Mouse (Mus musculus) layer of hippocampus, postnatal 10 days (tissue): ENCODE data around the gene Gm20479. TPM values are rescaled to one million over a fixed set of nuclear protein-coding genes. Genes with fewer than 3 reads are reported as not detected.

Experiments
- DNase-seq, 2 experiments: peaks; one replicate each; pipeline ENCODE4 v3.0.0; 2021; ENCODE audit warnings: low spot score in 2 of 2
- total RNA-seq, 2 experiments: library from RNA; stranded (reverse); gene quantifications; 2 replicates each; pipeline ENCODE4 v1.2.3; 2021

Gene Gm20479
- total RNA-seq, 2 experiments from 2014 or later, result not detected

DNA sequence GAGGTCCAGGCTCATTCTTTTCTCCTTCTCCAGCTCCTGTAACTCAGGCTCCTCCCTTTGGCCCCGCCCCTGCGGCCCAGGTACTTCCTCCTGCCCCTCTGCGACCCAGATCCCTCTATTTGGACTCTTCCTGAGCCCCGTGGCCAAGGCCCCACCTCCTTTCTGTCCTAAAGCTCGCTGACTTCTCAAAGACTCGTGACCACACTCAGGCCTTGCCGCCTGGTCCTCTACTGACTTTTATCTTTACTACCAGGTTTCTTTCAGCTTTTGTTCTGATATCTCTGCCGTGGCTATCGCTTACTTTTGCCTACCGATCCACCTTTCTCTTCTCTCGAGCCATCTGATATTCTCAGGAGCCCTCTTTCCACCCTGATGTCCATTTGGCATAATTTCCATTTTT is 10.8 kb upstream of the Gm20479 start:
- no peak for DNase-seq

DNA sequence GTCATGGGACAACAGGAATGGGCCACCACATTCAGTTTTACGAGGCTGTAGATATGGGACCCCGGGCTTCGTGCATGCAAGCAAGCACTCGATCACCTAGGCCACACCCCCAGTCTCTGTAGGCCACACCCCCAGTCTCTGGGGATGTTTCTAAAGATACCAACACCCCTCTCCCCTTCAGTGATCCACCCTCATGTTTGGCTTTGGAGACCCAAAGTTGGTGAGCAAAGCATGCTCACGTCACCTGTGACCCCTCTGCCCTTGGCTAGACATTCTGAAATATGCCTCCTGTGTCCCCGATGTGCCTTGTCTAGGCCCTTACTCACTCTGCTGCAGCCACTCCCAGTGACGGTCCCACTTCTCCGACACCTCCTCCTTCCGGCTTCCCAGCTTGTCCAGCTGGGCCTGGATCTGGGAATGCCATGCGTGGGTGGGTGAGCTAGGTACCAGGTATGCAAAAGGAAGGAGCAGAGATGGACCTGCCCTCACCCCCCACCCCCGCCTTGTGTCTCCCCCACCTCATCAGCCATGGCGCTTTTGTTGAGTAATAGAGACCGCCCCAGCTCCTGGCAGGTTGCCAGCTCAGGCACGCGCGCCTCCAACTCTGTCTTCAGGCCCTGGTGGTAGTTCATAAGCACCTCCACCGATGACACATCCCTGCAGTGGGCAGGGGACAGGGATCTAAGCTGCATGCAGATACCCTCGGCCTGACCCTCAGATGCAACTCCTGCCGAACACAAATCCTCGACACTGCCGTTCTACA is 9.0 kb upstream of the Gm20479 start:
- no peak for DNase-seq

GRCm38 (mm10) chr7:27364379-27364778 is 7.2 kb upstream of the Gm20479 start:
- no peak for DNase-seq

DNA sequence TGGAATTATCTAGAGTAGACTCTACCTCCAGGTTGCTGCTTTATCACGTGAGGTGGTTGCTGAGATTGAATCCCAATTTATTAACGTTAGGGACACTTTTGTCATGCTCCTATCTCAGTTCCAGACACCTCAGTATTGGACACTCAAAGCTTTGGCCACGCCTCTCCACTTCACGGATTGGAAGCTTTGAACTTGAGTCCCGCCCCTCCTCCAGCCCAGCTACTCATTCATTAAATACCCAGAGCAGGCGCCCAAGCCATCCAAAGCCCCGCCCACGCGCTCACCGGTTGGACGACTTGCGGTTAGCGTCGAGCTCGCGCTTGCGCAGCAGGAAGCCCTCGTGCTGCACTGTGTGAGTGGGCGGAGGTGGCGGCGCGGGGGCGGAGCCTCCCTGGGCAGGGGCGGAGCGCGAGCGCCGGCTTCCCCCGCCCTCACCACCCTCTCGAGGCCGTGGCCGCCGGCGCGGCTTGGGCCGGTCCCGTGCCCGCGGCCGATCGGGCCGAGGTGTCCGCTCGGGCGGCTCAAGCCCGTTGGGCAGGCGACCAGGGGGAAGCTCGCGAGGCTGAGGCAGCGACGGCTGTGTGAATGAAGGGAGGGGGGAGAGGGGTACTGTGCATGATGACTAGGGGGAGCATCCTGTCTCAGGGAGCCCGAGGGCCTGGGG is 4.2 kb upstream of the Gm20479 start:
- peak; percentile 99 for DNase-seq

DNA sequence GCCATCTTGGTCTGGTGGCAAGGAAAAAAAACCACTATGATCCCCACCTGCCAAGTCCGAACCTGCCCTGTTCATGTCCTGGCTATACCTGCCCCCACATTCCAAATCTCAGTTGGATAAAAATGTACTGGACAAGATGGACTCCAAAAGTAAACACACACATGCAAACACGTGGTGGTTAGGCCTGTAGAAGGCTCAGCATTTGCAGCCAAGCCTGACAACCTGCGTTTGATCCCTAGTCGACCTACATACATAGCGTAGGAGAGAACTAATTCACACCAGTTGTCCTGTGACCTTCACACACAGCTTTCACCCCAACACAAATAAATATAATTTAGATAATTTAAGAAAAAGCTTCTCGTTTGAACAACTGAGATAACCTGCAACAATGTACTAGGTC is 3.5 kb upstream of the Gm20479 start:
- DNase-seq, result no peak

GRCm38 (mm10) chr7:27359706-27360358 is 2.6 kb upstream of the Gm20479 start:
- DNase-seq, result no peak

DNA sequence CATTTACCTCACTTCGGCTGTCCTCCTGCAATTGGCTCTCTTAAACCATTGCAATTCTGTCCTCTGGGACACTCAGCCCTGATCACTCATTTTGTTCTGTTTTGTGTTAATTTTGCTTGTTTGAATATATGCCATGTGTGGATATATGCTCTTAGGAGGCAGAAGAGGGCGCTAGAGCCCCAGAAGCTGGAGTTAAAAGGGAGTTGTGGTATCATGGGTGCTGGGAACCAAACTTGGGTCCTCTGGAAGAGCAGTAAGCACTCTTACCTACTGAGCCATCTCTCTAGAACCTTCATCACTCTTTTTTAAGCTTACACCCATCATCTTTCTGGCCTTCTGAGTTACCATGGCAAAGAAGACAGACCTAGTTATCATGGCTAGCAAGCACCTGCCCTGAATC is 1.9 kb upstream of the Gm20479 start:
- no peak for DNase-seq

GRCm38 (mm10) chr7:27357595-27357978 is 368 bp upstream of the Gm20479 start:
- no peak for DNase-seq

DNA sequence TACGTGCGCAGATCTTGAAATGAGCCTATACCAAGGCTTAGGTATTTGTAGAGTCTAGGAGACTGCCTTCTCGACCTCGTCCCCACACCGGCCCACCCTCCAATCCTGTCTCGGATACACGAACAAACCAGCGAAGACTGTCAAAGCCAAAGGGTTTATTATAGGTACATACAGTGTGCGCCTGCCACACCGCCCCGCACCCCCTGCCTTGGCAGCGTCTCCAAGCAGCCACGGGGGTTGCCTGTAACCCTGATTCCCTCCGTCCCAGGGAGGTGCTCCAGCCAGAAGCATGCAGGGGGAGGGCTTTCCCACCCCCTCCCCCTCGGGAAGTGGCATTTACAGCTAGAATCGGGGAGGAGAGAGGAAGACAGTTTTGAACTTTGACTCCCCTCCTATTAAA is 971 bp downstream of the Gm20479 start:
- DNase-seq, result peak in 1 of 2 experiments; percentile 46

GRCm38 (mm10) chr7:27355745-27356240 is 1.4 kb downstream of the Gm20479 start, which contains the start of gene Shkbp1:
Shkbp1 (minus strand) TSS chr7:27356019.
- peak; percentile 84 to 86 for DNase-seq

DNA sequence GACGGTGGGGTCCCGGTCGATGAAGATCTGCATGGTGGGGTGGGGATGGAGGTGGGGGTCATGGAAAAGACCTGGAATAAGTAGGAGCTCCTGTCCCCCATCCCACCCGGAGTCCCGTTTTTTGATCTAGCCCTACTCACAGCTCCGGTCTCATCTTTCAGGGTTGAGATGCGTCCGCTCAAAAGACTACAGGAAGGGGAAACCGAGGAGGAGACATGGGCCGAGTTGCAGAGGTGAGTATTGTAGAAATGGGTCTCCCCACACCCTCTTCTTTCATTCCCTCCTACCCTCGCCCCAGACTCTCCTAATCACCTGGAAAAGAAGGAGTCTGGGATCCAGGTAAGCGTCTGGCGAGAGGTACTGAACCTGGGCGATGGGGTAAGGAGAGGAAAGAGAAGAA is 2.0 kb downstream of the Gm20479 start:
- DNase-seq, result no peak

GRCm38 (mm10) chr7:27354783-27355182 is 2.4 kb downstream of the Gm20479 start:
- no peak for DNase-seq

- no peak for DNase-seq
These were observed 3.1 kb downstream of the Gm20479 start for GRCm38 (mm10) chr7:27354144-27354543.

DNA sequence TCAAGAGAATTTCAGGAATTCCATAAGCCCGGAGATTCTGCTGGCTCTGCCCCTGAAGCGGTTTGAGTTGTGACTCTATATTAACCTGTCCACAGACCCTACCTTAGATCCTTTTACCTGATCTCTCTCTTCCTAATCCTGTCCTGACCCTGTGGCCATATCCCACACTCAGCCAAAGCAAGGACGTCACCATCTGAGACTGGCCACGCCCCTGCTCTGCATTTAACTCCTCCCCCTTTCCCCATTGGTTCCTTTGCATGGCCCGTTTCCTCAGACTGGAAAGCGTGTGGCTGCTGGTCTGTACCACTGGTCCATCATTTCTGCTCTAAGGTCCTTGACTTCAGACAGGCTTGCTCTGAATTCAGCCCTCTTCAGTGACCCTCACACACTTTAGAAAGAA is 11.8 kb downstream of the Gm20479 start:
- DNase-seq, result no peak

- no peak for DNase-seq
These were observed 14.6 kb downstream of the Gm20479 start for GRCm38 (mm10) chr7:27342595-27342994.

DNA sequence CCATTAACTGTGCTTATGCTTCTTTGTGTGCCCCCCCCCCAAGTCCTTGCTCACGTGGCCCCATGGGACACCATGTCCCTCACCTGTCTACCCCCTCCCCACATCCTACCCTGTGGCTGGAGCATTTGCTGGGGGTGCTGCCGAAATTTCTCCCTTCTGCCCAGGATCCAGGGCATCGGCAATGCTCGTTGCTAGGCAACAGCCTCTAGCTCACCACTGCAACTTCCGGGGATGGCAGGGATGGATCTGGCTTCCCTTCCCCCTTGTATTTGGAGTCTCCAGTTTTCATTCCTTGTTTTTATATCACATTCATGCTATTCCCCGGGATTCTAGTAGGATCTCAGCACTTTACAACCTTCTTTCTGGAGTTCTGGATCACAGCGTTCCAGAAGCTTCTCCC is 17.7 kb downstream of the Gm20479 start:
- no peak for DNase-seq

- no peak for DNase-seq
These were observed 18.1 kb downstream of the Gm20479 start for GRCm38 (mm10) chr7:27339114-27339513.

DNA sequence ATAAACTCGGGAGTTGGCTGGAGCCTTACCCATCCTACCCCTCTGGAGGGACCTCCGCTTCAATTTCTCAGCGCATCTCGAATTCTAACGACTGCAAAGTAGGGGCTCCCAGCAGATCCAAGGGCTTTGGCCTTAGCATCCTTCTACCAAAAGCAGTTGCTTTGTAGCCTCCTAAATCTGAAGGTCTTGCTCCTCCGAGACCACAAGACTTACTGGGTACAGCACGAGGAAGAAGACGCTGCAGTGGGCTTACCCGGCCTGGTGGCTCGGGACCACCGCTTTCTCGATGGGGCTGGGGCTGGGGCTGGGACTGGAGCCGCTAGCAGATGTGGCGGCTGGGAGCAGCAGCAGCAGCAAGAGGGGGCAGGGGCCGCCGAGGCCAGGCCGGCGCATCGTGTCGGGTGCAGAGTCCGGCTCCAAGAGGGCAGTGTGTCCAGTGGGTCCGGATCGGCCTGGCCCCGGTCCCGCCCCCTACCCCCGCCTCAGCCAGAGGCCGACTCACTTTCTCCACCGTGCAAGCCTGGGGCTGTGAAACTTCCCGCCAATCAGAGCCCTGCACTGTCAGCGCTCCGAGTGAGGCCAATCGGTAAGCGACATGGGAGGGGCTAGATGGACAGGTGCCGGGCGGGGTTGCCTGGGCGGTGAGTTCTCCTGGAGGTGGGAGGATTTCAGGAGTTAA is 19.9 kb downstream of the Gm20479 start, which contains the start of gene Ltbp4:
Gene Ltbp4, minus strand, starts transcription at position 518 of the 679 bp plus-strand sequence.
- DNase-seq, result no peak

GRCm38 (mm10) chr7:27335928-27336823 is 21.0 kb downstream of the Gm20479 start:
- DNase-seq, result peak; percentile 95 to 96

DNA sequence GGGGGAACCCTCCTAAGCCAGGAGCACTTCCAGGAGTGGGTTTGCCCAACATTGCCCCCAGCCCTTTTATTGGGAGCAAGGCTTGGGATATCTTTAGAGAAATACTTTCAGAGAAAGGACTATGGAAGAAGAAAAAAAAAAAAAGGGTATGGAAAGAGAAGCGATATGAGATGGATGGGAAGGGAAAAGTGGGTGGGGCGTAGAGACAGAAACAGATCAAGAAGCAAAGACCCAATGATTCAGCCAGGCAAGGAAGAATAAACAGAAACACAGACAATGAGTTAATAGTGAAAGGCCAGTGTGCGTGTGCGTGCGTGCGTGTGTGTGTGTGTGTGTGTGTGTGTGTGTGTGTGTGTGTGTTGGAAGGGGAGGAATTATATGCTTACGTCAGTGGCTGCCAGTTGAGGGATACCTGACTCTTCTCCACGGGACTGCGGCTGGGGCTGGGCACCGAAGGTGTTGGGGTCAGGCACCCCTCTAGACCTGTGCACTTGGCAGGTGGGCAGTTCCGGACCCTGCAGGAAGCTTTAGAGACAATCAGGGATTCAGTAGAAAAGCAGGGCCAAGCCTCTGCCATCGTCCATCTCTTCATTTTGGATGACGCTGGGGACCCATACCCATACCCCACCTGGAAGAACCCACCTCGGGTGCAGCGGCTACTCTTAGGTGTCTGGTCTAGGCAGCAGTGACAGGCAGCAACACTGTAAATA is 22.1 kb downstream of the Gm20479 start:
- no peak for DNase-seq
